ENCODE assay signal across 8 mouse cellular contexts in genomic region chr5:91074450-91074950, GRCm38 (mm10). TPM values are rescaled to one million over a fixed set of nuclear protein-coding genes. Genes with fewer than 3 reads are reported as not detected.
A peak's percentile ranks its signal among the peaks of the same experiment; 100 is the strongest.
DNase-seq lines count a peak whose midpoint lies in the region; ATAC-seq lines count a peak whose summit lies in the region.

TSS of gene Ereg (plus strand) at chr5:91074622.

- no peaks in the 10 kb centered on the region for H3K9me3 ChIP-seq in forebrain, embryonic 10.5 days
- H3K9me3 ChIP-seq in intestine, embryonic 15.5 days, result no peaks in the 10 kb centered on the region
- no peaks in the 10 kb centered on the region for H3K9me3 ChIP-seq in midbrain, embryonic 13.5 days

- H3K4me3 ChIP-seq in forebrain, embryonic 10.5 days, result peak within 1 kb of the TSS; percentile 56
- peak within 1 kb of the TSS; percentile 42 for H3K4me3 ChIP-seq in intestine, embryonic 15.5 days (replicated peaks)
- H3K4me3 ChIP-seq in midbrain, embryonic 13.5 days (replicated peaks), result peak within 1 kb of the TSS; percentile 38

- H3K36me3 ChIP-seq in forebrain, embryonic 10.5 days (replicated peaks), result no peaks in the 10 kb centered on the region
- H3K36me3 ChIP-seq in intestine, embryonic 15.5 days, result no peaks in the 10 kb centered on the region
- no peaks in the 10 kb centered on the region for H3K36me3 ChIP-seq in midbrain, embryonic 13.5 days

- H3K27ac ChIP-seq in forebrain, embryonic 10.5 days, result peak within 1 kb of the TSS; percentile 66
- H3K27ac ChIP-seq in intestine, embryonic 15.5 days, result peak within 1 kb of the TSS; percentile 45
- H3K27ac ChIP-seq in midbrain, embryonic 13.5 days, result no peak within 1 kb of the TSS

- 2% methylated on average over 25 of the region's 25 CpGs for WGBS in forebrain, embryonic 10.5 days
- WGBS in intestine, embryonic 15.5 days, result 2% methylated on average over 25 of the region's 25 CpGs
- WGBS in midbrain, embryonic 13.5 days, result 1% methylated on average over 25 of the region's 25 CpGs

- peak within 1 kb of the TSS; percentile 40 for H3K9ac ChIP-seq in intestine, embryonic 15.5 days
- no peak within 1 kb of the TSS; the same call in 1 of the 2 replicates for H3K9ac ChIP-seq in midbrain, embryonic 13.5 days (replicated peaks)

- peak; percentile 82 for ATAC-seq in intestine, embryonic 15.5 days
- peak; percentile 72 for ATAC-seq in midbrain, embryonic 13.5 days

- H3K4me2 ChIP-seq in intestine, embryonic 15.5 days (replicated peaks), result peak within 1 kb of the TSS; percentile 72
- H3K4me2 ChIP-seq in midbrain, embryonic 13.5 days (replicated peaks), result peak within 1 kb of the TSS; percentile 64

- H3K27me3 ChIP-seq in forebrain, embryonic 10.5 days (ENCODE audit: poor library complexity, severe bottlenecking), result peaks cover 39% of the 10 kb centered on the region
- peaks cover 5% of the 10 kb centered on the region; the same call in 1 of the 2 replicates for H3K27me3 ChIP-seq in intestine, embryonic 15.5 days (replicated peaks)
- peaks cover 21% of the 10 kb centered on the region for H3K27me3 ChIP-seq in midbrain, embryonic 13.5 days

- peak; percentile 11 for DNase-seq in urinary bladder, adult 18-20 months (ENCODE audit: low spot score in 2 of 2)
- DNase-seq in urinary bladder, postnatal 10 days (ENCODE audit: low spot score), result no peak
- DNase-seq in forebrain, embryonic 10.5 days (ENCODE audit: extremely low spot score, low spot score), result peak; percentile 30
- no peak for DNase-seq in adrenal gland, postnatal 10 days
- no peak for DNase-seq in spleen, postnatal 10 days (ENCODE audit: low spot score in 2 of 2)
- DNase-seq in adrenal gland, postnatal 36 days, result no peak

- H3K4me1 ChIP-seq in forebrain, embryonic 10.5 days, result peaks cover 9% of the 10 kb centered on the region
- 0 out of 2 replicates have a peak, but pooled peaks cover 4% of the 10 kb centered on the region for H3K4me1 ChIP-seq in intestine, embryonic 15.5 days (replicated peaks)
- H3K4me1 ChIP-seq in midbrain, embryonic 13.5 days (replicated peaks), result peaks cover 8% of the 10 kb centered on the region

RNA-seq across cellular contexts. Expression of gene Ereg, which starts in this region (rescaled TPM):
- polyA plus RNA-seq in forebrain, embryonic 10.5 days (2016; fragmentation: Nextera tagmentation; extraction: Ambion mirVana), result 0.07 TPM in 1 of 2 replicates, not detected in the other
- polyA plus RNA-seq in intestine, embryonic 15.5 days (2015; fragmentation: Nextera tagmentation; extraction: Ambion mirVana), result 1.2 TPM in 2 replicates
- not detected in 2 replicates for polyA plus RNA-seq in midbrain, embryonic 13.5 days (2015; fragmentation: Nextera tagmentation; extraction: Ambion mirVana)
- under 1 TPM in 1 of 2 experiments, not detected in 1; 0.09 TPM for total RNA-seq in adrenal gland, postnatal 10 days (2021)
- not detected for total RNA-seq in adrenal gland, postnatal 36 days (2021)

Comparison
In these comparisons a context has a peak if more than half of its experiments do, and no peak if none do; other contexts are left out.
1. DNase-seq: peak in urinary bladder, adult 18-20 months (2 of 2); none in urinary bladder, postnatal 10 days (single experiment), adrenal gland, postnatal 10 days (single experiment), spleen, postnatal 10 days (0 of 2) and adrenal gland, postnatal 36 days (0 of 2).
2. Peak in DNase-seq, H3K4me3 ChIP-seq and H3K27ac ChIP-seq in forebrain, embryonic 10.5 days; RNA of the gene not detected or under 1 TPM.
3. Peak in ATAC-seq, H3K4me3 ChIP-seq and H3K4me2 ChIP-seq in midbrain, embryonic 13.5 days; RNA of the gene not detected or under 1 TPM.
4. Peak in every context shown above with its lines, with median percentiles within 50 percentile points of each other: H3K4me3 ChIP-seq.